In genomic region chr9:120212936-120213335, GRCm38 (mm10) we compare ENCODE assay signal across 14 mouse cellular contexts.
"Had no signal": no experiment of that assay in that cellular context is flagged by ENCODE, and none has a peak within 500 bp of the region (broad histone marks: within the 10 kb centered on the region; RNA-seq: fewer than 3 reads in every experiment).

No protein-coding gene starts in this region.

- H3K9ac ChIP-seq: kidney, embryonic 15.5 days; limb, embryonic 13.5 days; liver, embryonic 14.5 days; midbrain, embryonic 15.5 days; stomach, embryonic 15.5 days had no signal

- H3K9me3 ChIP-seq: kidney, embryonic 15.5 days; limb, embryonic 13.5 days; midbrain, embryonic 10.5 days; midbrain, embryonic 15.5 days; stomach, embryonic 15.5 days had no signal

- ATAC-seq: intestine, embryonic 16.5 days; midbrain, embryonic 15.5 days had no signal

- H3K27me3 ChIP-seq: kidney, embryonic 15.5 days; limb, embryonic 13.5 days; midbrain, embryonic 15.5 days; stomach, embryonic 15.5 days had no signal

- DNase-seq: kidney, adult 2 months; kidney, postnatal 25 days; left cerebral cortex, postnatal 4 days; lung, adult 18-20 months; retina, postnatal 1 day; right cerebral cortex, postnatal 14 days; thymus, postnatal 36 days had no signal

- H3K4me2 ChIP-seq: kidney, embryonic 15.5 days; limb, embryonic 13.5 days; midbrain, embryonic 15.5 days; stomach, embryonic 15.5 days had no signal

- H3K27ac ChIP-seq: kidney, embryonic 15.5 days; limb, embryonic 13.5 days; liver, embryonic 14.5 days; midbrain, embryonic 10.5 days; midbrain, embryonic 15.5 days; stomach, embryonic 15.5 days had no signal

- H3K4me3 ChIP-seq: kidney, embryonic 15.5 days; limb, embryonic 13.5 days; midbrain, embryonic 10.5 days; midbrain, embryonic 15.5 days; stomach, embryonic 15.5 days had no signal

- H3K36me3 ChIP-seq: kidney, embryonic 15.5 days; limb, embryonic 13.5 days; midbrain, embryonic 10.5 days; midbrain, embryonic 15.5 days; stomach, embryonic 15.5 days had no signal

- H3K4me1 ChIP-seq: kidney, embryonic 15.5 days; midbrain, embryonic 10.5 days; midbrain, embryonic 15.5 days; stomach, embryonic 15.5 days had no signal
